Mouse (Mus musculus) heart, embryonic 12.5 days (tissue): ENCODE measurements around the gene Chmp1a. TPM values are rescaled to one million over a fixed set of nuclear protein-coding genes. Genes with fewer than 3 reads are reported as not detected.
"Not testable (repeated sequence)": the region's sequence is repeated elsewhere in the genome, so short reads cannot be mapped to it uniquely, and the experiment has no call there.

ENCODE experiments used
- ATAC-seq: fragments of 200-750 bp; cut with Nextera tagmentation; 2 replicates; pipeline ENCODE4 v1.8.0; 2017; ENCODE audit warnings: moderate TSS enrichment, moderate library complexity; ENCODE audit not compliant: insufficient number of reproducible peaks, low FRiP score
- H3K27ac ChIP-seq: fragments of 300-500 bp; sonication (generic); 2 replicates; pipeline ENCODE4 v1.5.1; 2016; ENCODE audit warnings: mild to moderate bottlenecking, moderate library complexity; ENCODE audit not compliant: poor library complexity, severe bottlenecking
- H3K27me3 ChIP-seq: fragments of 300-500 bp; sonication (generic); replicated peaks from 2 replicates; pipeline ENCODE4 v1.6.1; 2016; ENCODE audit warnings: mild to moderate bottlenecking, moderate library complexity
- H3K36me3 ChIP-seq: fragments of 300-500 bp; sonication (generic); 2 replicates; pipeline ENCODE4 v1.6.1; 2016; ENCODE audit warnings: mild to moderate bottlenecking, moderate library complexity
- H3K4me1 ChIP-seq: fragments of 300-500 bp; sonication (generic); replicated peaks from 2 replicates; pipeline ENCODE4 v1.6.1; 2016; ENCODE audit warnings: mild to moderate bottlenecking
- H3K4me2 ChIP-seq: fragments of 300-500 bp; sonication (generic); 2 replicates; pipeline ENCODE4 v1.6.1; 2016; ENCODE audit warnings: mild to moderate bottlenecking, moderate library complexity
- H3K4me3 ChIP-seq: fragments of 300-500 bp; sonication (generic); 2 replicates; pipeline ENCODE4 v1.5.1; 2016; ENCODE audit warnings: mild to moderate bottlenecking
- H3K9ac ChIP-seq: fragments of 300-500 bp; sonication (generic); 2 replicates; pipeline ENCODE4 v1.6.1; 2016; ENCODE audit warnings: mild to moderate bottlenecking, moderate library complexity
- H3K9me3 ChIP-seq: fragments of 300-500 bp; sonication (generic); replicated peaks from 2 replicates; pipeline ENCODE4 v1.6.1; 2016; ENCODE audit warnings: mild to moderate bottlenecking, moderate library complexity
- WGBS: fragments of 180-500 bp; shearing (Covaris S2); methylation state at CpG from one replicate; pipeline ENCODE4 v1.1.7; 2016; 5-methylcytosine and 5-hydroxymethylcytosine counted together
- polyA plus RNA-seq: library from polyadenylated mRNA; unstranded; fragments of >200 nt; fragmentation: Nextera tagmentation; extraction: Ambion mirVana; gene quantifications from 2 replicates; pipeline ENCODE4 v1.2.1, GENCODE M21; 2016

Gene Chmp1a
- polyA plus RNA-seq, 1 experiment from 2014 or later = 102 TPM

GRCm38 (mm10) chr8:123197016-123197415 lies 15.5 kb downstream of the Chmp1a start:
- not testable (repeated sequence) for H3K4me1 ChIP-seq, H3K4me3 ChIP-seq, H3K9me3 ChIP-seq, H3K9ac ChIP-seq, H3K27me3 ChIP-seq, H3K4me2 ChIP-seq, ATAC-seq, H3K27ac ChIP-seq, H3K36me3 ChIP-seq
- WGBS = 77% methylated on average over 5 of the region's 5 CpGs

- H3K9me3 ChIP-seq = no peaks in the 10 kb centered on the region
- H3K36me3 ChIP-seq = no peaks in the 10 kb centered on the region
- no peaks in the 10 kb centered on the region; the same call in 1 of the 2 replicates for H3K4me1 ChIP-seq
- no peak overlapping the region for H3K27ac ChIP-seq
- H3K9ac ChIP-seq = no peak overlapping the region
- no peaks in the 10 kb centered on the region for H3K27me3 ChIP-seq
- 87% methylated on average over 9 of the region's 9 CpGs for WGBS
- H3K4me3 ChIP-seq = no peak overlapping the region
- no peak overlapping the region for H3K4me2 ChIP-seq
- ATAC-seq = no peak
Measured at GRCm38 (mm10) chr8:123193771-123194170, 18.8 kb downstream of the Chmp1a start.

GRCm38 (mm10) chr8:123191908-123192307 lies 20.7 kb downstream of the Chmp1a start:
- Histone ChIP-seq H3K36me3 (no peaks in the 10 kb centered on the region), H3K27ac (no peak overlapping the region), H3K9ac (no peak overlapping the region), H3K4me1 (no peaks in the 10 kb centered on the region; the same call in 1 of the 2 replicates), H3K9me3 (no peaks in the 10 kb centered on the region), H3K4me2 (no peak overlapping the region), H3K27me3 (no peaks in the 10 kb centered on the region), H3K4me3 (no peak overlapping the region)
- ATAC-seq = no peak
- WGBS = 61% methylated on average over 8 of the region's 8 CpGs

GRCm38 (mm10) chr8:123190678-123191077 lies 21.9 kb downstream of the Chmp1a start:
- Histone ChIP-seq H3K36me3 (no peaks in the 10 kb centered on the region), H3K9ac (0 out of 2 replicates have a peak overlapping the region, but pooled peaks have one; percentile 5), H3K4me1 (peaks cover 10% of the 10 kb centered on the region), H3K27me3 (no peaks in the 10 kb centered on the region), H3K4me3 (no peak overlapping the region), H3K9me3 (no peaks in the 10 kb centered on the region), H3K4me2 (peak overlapping the region; percentile 33), H3K27ac (no peak overlapping the region)
- no peak for ATAC-seq
- 1% methylated on average over 9 of the region's 9 CpGs for WGBS

- Histone ChIP-seq H3K36me3 (no peaks in the 10 kb centered on the region), H3K4me2 (no peak overlapping the region), H3K27ac (no peak overlapping the region), H3K9ac (no peak overlapping the region), H3K4me1 (peaks cover 17% of the 10 kb centered on the region), H3K27me3 (no peaks in the 10 kb centered on the region), H3K9me3 (no peaks in the 10 kb centered on the region), H3K4me3 (no peak overlapping the region)
- 72% methylated on average over 7 of the region's 7 CpGs for WGBS
- no peak for ATAC-seq
Measured at GRCm38 (mm10) chr8:123188841-123189240, 23.7 kb downstream of the Chmp1a start.

GRCm38 (mm10) chr8:123188006-123188405 lies 24.6 kb downstream of the Chmp1a start:
- Histone ChIP-seq H3K27me3 (no peaks in the 10 kb centered on the region), H3K36me3 (no peaks in the 10 kb centered on the region), H3K27ac (no peak overlapping the region), H3K4me3 (no peak overlapping the region), H3K4me2 (no peak overlapping the region), H3K4me1 (peaks cover 17% of the 10 kb centered on the region), H3K9ac (no peak overlapping the region), H3K9me3 (no peaks in the 10 kb centered on the region)
- 76% methylated on average over 2 of the region's 2 CpGs for WGBS
- no peak for ATAC-seq

GRCm38 (mm10) chr8:123185566-123186409 lies 26.8 kb downstream of the Chmp1a start, which contains the start of gene Dpep1:
Dpep1 (plus strand) TSS chr8:123186242.
- Histone ChIP-seq H3K4me3 (no peak within 1 kb of the TSS), H3K4me2 (no peak within 1 kb of the TSS), H3K27ac (0 out of 2 replicates have a peak within 1 kb of the TSS, but pooled peaks have one; percentile 22), H3K9ac (no peak within 1 kb of the TSS), H3K9me3 (no peaks in the 10 kb centered on the region), H3K4me1 (peaks cover 17% of the 10 kb centered on the region), H3K36me3 (no peaks in the 10 kb centered on the region), H3K27me3 (no peaks in the 10 kb centered on the region)
- 31% methylated on average over 19 of the region's 19 CpGs for WGBS
- no peak for ATAC-seq

- ATAC-seq = no peak
- H3K9me3 ChIP-seq = peaks cover 25% of the 10 kb centered on the region
- WGBS = 66% methylated on average over 3 of the region's 3 CpGs
- no peak overlapping the region for H3K4me3 ChIP-seq
- no peak overlapping the region for H3K4me2 ChIP-seq
- no peak overlapping the region for H3K9ac ChIP-seq
- H3K36me3 ChIP-seq = no peaks in the 10 kb centered on the region
- H3K27ac ChIP-seq = no peak overlapping the region
- H3K27me3 ChIP-seq = no peaks in the 10 kb centered on the region
- H3K4me1 ChIP-seq = peaks cover 13% of the 10 kb centered on the region
Measured at GRCm38 (mm10) chr8:123181391-123181790, 31.2 kb downstream of the Chmp1a start.

- Histone ChIP-seq H3K27ac (no peak within 1 kb of the TSS), H3K4me3 (peak within 1 kb of the TSS; percentile 11; the same call in 1 of the 2 replicates), H3K27me3 (no peaks in the 10 kb centered on the region), H3K36me3 (no peaks in the 10 kb centered on the region), H3K9me3 (no peaks in the 10 kb centered on the region), H3K4me1 (peaks cover 36% of the 10 kb centered on the region), H3K4me2 (peak within 1 kb of the TSS; percentile 48), H3K9ac (0 out of 2 replicates have a peak within 1 kb of the TSS, but pooled peaks have one; percentile 16)
- 30% methylated on average over 13 of the region's 13 CpGs for WGBS
- ATAC-seq = 0 out of 2 replicates have a peak, but pooled peaks have one; percentile 35
Measured at GRCm38 (mm10) chr8:123157888-123158465, 54.6 kb downstream of the Chmp1a start, which contains the start of gene Sult5a1. Sult5a1 (minus strand) TSS chr8:123158315.

- Histone ChIP-seq H3K36me3 (no peaks in the 10 kb centered on the region), H3K4me3 (no peak overlapping the region), H3K9me3 (no peaks in the 10 kb centered on the region), H3K27ac (no peak overlapping the region), H3K9ac (no peak overlapping the region), H3K4me2 (no peak overlapping the region), H3K27me3 (no peaks in the 10 kb centered on the region), H3K4me1 (peaks cover 36% of the 10 kb centered on the region)
- ATAC-seq = peak; percentile 50; the same call in 1 of the 2 replicates
- 34% methylated on average over 9 of the region's 9 CpGs for WGBS
Measured at GRCm38 (mm10) chr8:123156070-123156773, 56.3 kb downstream of the Chmp1a start.

- no peaks in the 10 kb centered on the region for H3K27me3 ChIP-seq
- H3K36me3 ChIP-seq = no peaks in the 10 kb centered on the region
- 61% methylated on average over 5 of the region's 5 CpGs for WGBS
- H3K9me3 ChIP-seq = no peaks in the 10 kb centered on the region
- no peak overlapping the region for H3K4me2 ChIP-seq
- no peak overlapping the region for H3K9ac ChIP-seq
- H3K4me3 ChIP-seq = no peak overlapping the region
- ATAC-seq = no peak
- H3K27ac ChIP-seq = no peak overlapping the region
- H3K4me1 ChIP-seq = peaks cover 36% of the 10 kb centered on the region
Measured at GRCm38 (mm10) chr8:123155177-123155576, 57.4 kb downstream of the Chmp1a start.
